Comparison of ENCODE assay signal across 30 mouse cellular contexts in genomic region chr12:8271405-8271804, GRCm38 (mm10). TPM values are rescaled to one million over a fixed set of nuclear protein-coding genes. Genes with fewer than 3 reads are reported as not detected.
DNase-seq lines count a peak whose midpoint lies in the region; ATAC-seq and TF ChIP-seq lines count a peak whose summit lies in the region.
"Had no signal": no experiment of that assay in that cellular context is flagged by ENCODE, and none has a peak within 500 bp of the region (broad histone marks: within the 10 kb centered on the region; RNA-seq: fewer than 3 reads in every experiment).

No protein-coding gene starts in this region.

- peaks cover 9% of the 10 kb centered on the region for H3K36me3 ChIP-seq in heart, embryonic 12.5 days
- no peaks in the 10 kb centered on the region; the same call in 1 of the 2 replicates for H3K36me3 ChIP-seq in heart, adult 2 months (ENCODE audit: control insufficient read depth, insufficient read depth, low read length)
- H3K36me3 ChIP-seq in liver, adult 2 months (ENCODE audit: control insufficient read depth, insufficient read depth, low read length) = peaks cover 17% of the 10 kb centered on the region
- H3K36me3 ChIP-seq: forebrain, embryonic 12.5 days; hindbrain, embryonic 15.5 days had no signal

- H3K9me3 ChIP-seq in heart, embryonic 12.5 days (replicated peaks) = no peaks in the 10 kb centered on the region
- H3K9me3 ChIP-seq: embryonic facial prominence, embryonic 13.5 days; forebrain, embryonic 12.5 days; hindbrain, embryonic 15.5 days; limb, embryonic 15.5 days; midbrain, embryonic 12.5 days; neural tube, embryonic 15.5 days had no signal

- no peak for DNase-seq in heart, adult 2 months
- peak; percentile 78 for DNase-seq in liver, adult 2 months (ENCODE audit: extremely low read depth, low read depth, low spot score)
- DNase-seq in liver (no peak), adipocyte (ENCODE audit: low spot score) (peak; percentile 70)
- DNase-seq in kidney, postnatal 14 days = peak; percentile 34
- no peak for DNase-seq in gastrocnemius, adult 2 months
- DNase-seq: cerebellum, adult 8-10 months; cerebellum, postnatal 36 days; embryo, embryonic 11 days; gastrocnemius, postnatal 36 days; layer of hippocampus, adult 9-11 months; left cerebral cortex, postnatal 4 days; right cerebral cortex, adult 18-20 months; right cerebral cortex, postnatal 4 days; thymus, postnatal 25 days had no signal

- no peak overlapping the region for H3K27ac ChIP-seq in heart, embryonic 12.5 days (ENCODE audit: poor library complexity, severe bottlenecking)
- H3K27ac ChIP-seq in heart, adult 2 months = no peak overlapping the region
- H3K27ac ChIP-seq in liver, adult 2 months (replicated peaks; ENCODE audit: insufficient read depth, low read depth, low read length) = no peak overlapping the region
- H3K27ac ChIP-seq in gastrocnemius, adult 2 months = no peak overlapping the region
- H3K27ac ChIP-seq: embryonic facial prominence, embryonic 13.5 days; forebrain, embryonic 12.5 days; hindbrain, embryonic 15.5 days; limb, embryonic 15.5 days; midbrain, embryonic 12.5 days; neural tube, embryonic 15.5 days had no signal

- H3K4me2 ChIP-seq in heart, embryonic 12.5 days = no peak overlapping the region
- H3K4me2 ChIP-seq: embryonic facial prominence, embryonic 13.5 days; forebrain, embryonic 12.5 days; hindbrain, embryonic 15.5 days; limb, embryonic 15.5 days; midbrain, embryonic 12.5 days; neural tube, embryonic 15.5 days had no signal

- H3K4me1 ChIP-seq in heart, embryonic 12.5 days (replicated peaks) = peaks cover 13% of the 10 kb centered on the region
- H3K4me1 ChIP-seq in heart, adult 2 months (ENCODE audit: control insufficient read depth, insufficient read depth, low read length) = no peaks in the 10 kb centered on the region
- H3K4me1 ChIP-seq in liver, adult 2 months (ENCODE audit: control insufficient read depth, insufficient read depth, low read length) = peaks cover 2% of the 10 kb centered on the region
- H3K4me1 ChIP-seq: embryonic facial prominence, embryonic 13.5 days; forebrain, embryonic 12.5 days; hindbrain, embryonic 15.5 days; limb, embryonic 15.5 days; midbrain, embryonic 12.5 days; neural tube, embryonic 15.5 days had no signal

- H3K79me2 ChIP-seq in heart, adult 2 months (replicated peaks; ENCODE audit: control insufficient read depth, insufficient read depth, low read length) = no peaks in the 10 kb centered on the region
- peaks cover 3% of the 10 kb centered on the region; the same call in 1 of the 2 replicates for H3K79me2 ChIP-seq in liver, adult 2 months (ENCODE audit: control insufficient read depth, insufficient read depth, low read length)

- H3K4me3 ChIP-seq in heart, embryonic 12.5 days = no peak overlapping the region
- H3K4me3 ChIP-seq in heart, adult 2 months = no peak overlapping the region
- H3K4me3 ChIP-seq in liver, adult 2 months (ENCODE audit: insufficient read depth, low read depth, low read length) = no peak overlapping the region
- no peak overlapping the region for H3K4me3 ChIP-seq in gastrocnemius, adult 2 months
- H3K4me3 ChIP-seq: embryonic facial prominence, embryonic 13.5 days; erythroblast, embryonic 14.5 days; forebrain, embryonic 12.5 days; hindbrain, embryonic 15.5 days; limb, embryonic 15.5 days; midbrain, embryonic 12.5 days; neural tube, embryonic 15.5 days had no signal

- ATAC-seq in heart, embryonic 12.5 days (ENCODE audit: insufficient number of reproducible peaks, low FRiP score) = 0 out of 2 replicates have a peak, but pooled peaks have one; percentile 33
- ATAC-seq: activated CD4-positive, CD25-positive, alpha-beta regulatory T cell, adult 4 months; lung, postnatal 0 days had no signal

- no peak overlapping the region for H3K9ac ChIP-seq in heart, embryonic 12.5 days
- H3K9ac ChIP-seq in heart, adult 2 months (ENCODE audit: low read depth, low read length) = no peak overlapping the region
- no peak overlapping the region for H3K9ac ChIP-seq in liver, adult 2 months (ENCODE audit: low read depth, low read length)
- H3K9ac ChIP-seq: embryonic facial prominence, embryonic 13.5 days; forebrain, embryonic 12.5 days; hindbrain, embryonic 15.5 days; limb, embryonic 15.5 days; midbrain, embryonic 12.5 days; neural tube, embryonic 15.5 days had no signal

- WGBS in heart, embryonic 12.5 days = 63% methylated on average over 2 of the region's 2 CpGs
- WGBS in heart, adult 2 months = 42% methylated on average over 2 of the region's 2 CpGs
- WGBS in liver, adult 2 months = 9% methylated on average over 2 of the region's 2 CpGs

- intact Hi-C loops in heart, adult 2 months (cut with DNase I) = no loop called here
- intact Hi-C loops in gastrocnemius, adult 2 months (cut with DNase I) = no loop called here

- TF ChIP-seq EP300 in heart, adult 2 months (IDR thresholded peaks at IDR 0.05; ENCODE audit: insufficient read depth, low read depth, low read length) = no peak

- TF ChIP-seq CTCF in heart, adult 2 months (IDR thresholded peaks at IDR 0.05) = no peak
- no peak for TF ChIP-seq CTCF in liver, adult 2 months (IDR thresholded peaks at IDR 0.05; ENCODE audit: low read depth, low read length)
- no peak for TF ChIP-seq CTCF in gastrocnemius, adult 2 months (IDR thresholded peaks at IDR 0.05)

- no peaks in the 10 kb centered on the region for H3K27me3 ChIP-seq in heart, embryonic 12.5 days (replicated peaks)
- H3K27me3 ChIP-seq in heart, adult 2 months (ENCODE audit: control insufficient read depth, insufficient read depth, low read length) = no peaks in the 10 kb centered on the region
- no peaks in the 10 kb centered on the region for H3K27me3 ChIP-seq in liver, adult 2 months (ENCODE audit: control insufficient read depth, insufficient read depth, low read length)
- H3K27me3 ChIP-seq: embryonic facial prominence, embryonic 13.5 days; forebrain, embryonic 12.5 days; hindbrain, embryonic 15.5 days; limb, embryonic 15.5 days; midbrain, embryonic 12.5 days; neural tube, embryonic 15.5 days had no signal

- no peak for TF ChIP-seq POLR2A in heart, adult 2 months (IDR thresholded peaks at IDR 0.05; ENCODE audit: insufficient read depth, low read depth, low read length)
- no peak for TF ChIP-seq POLR2A in liver, adult 2 months (IDR thresholded peaks at IDR 0.05; ENCODE audit: extremely low read depth, insufficient read depth, low read length)

RNA-seq across cellular contexts. Expression of gene Gdf7, which starts 30.3 kb away (rescaled TPM):
- polyA plus RNA-seq in heart, embryonic 12.5 days (2016; fragmentation: Nextera tagmentation; extraction: Ambion mirVana) = 0.24 and 0.27 TPM in 2 replicates
- total RNA-seq in heart, adult 2 months (2021) = under 1 TPM; 0.41 to 0.84 TPM
- 0.82 and 0.96 TPM in 2 replicates for polyA plus RNA-seq in heart, adult 2 months (2012; rRNA removed)
- total RNA-seq in liver, adult 2 months (2014; rRNA removed) = not detected in 2 replicates
- polyA plus RNA-seq in liver, adult 2 months (2012; rRNA removed) = not detected in 2 replicates
- total RNA-seq in gastrocnemius, adult 2 months (2021) = not detected
- total RNA-seq: gastrocnemius, postnatal 36 days; hematopoietic stem cell, adult 5-6 weeks; left cerebral cortex, postnatal 4 days; megakaryocyte, adult 5-6 weeks had no signal
- polyA plus RNA-seq: activated CD4-positive, CD25-positive, alpha-beta regulatory T cell, adult 4 months; erythroblast, embryonic 14.5 days; heart, postnatal 0 days; intestine, embryonic 14.5 days; lung, postnatal 0 days; stomach, embryonic 14.5 days had no signal

RNA-seq across cellular contexts. Expression of gene Hs1bp3, which starts 41.8 kb away (rescaled TPM):
- polyA plus RNA-seq in heart, embryonic 12.5 days (2016; fragmentation: Nextera tagmentation; extraction: Ambion mirVana) = 16.5 and 18.3 TPM in 2 replicates
- 10 to 100 TPM; 12.7 to 13.8 TPM for total RNA-seq in heart, adult 2 months (2021)
- 17.3 and 20.5 TPM in 2 replicates for polyA plus RNA-seq in heart, adult 2 months (2012; rRNA removed)
- 3.0 and 5.2 TPM in 2 replicates for total RNA-seq in liver, adult 2 months (2014; rRNA removed)
- 13.5 and 16.6 TPM in 2 replicates for polyA plus RNA-seq in liver, adult 2 months (2012; rRNA removed)
- total RNA-seq in gastrocnemius, adult 2 months (2021) = 1 to 10 TPM; 6.1 to 7.7 TPM

Comparison
In these comparisons a context has a peak if more than half of its experiments do, and no peak if none do; other contexts are left out.
1. DNase-seq: peak in liver, adult 2 months (single experiment), adipocyte (single experiment) and kidney, postnatal 14 days (single experiment); none in heart, adult 2 months (0 of 2), liver (single experiment) and gastrocnemius, adult 2 months (single experiment).